Mouse (Mus musculus): ENCODE data around the gene E4f1.
"Not testable (repeated sequence)": the region's sequence is repeated elsewhere in the genome, so short reads cannot be mapped to it uniquely, and the experiment has no call there.

E4f1 gene

DNA sequence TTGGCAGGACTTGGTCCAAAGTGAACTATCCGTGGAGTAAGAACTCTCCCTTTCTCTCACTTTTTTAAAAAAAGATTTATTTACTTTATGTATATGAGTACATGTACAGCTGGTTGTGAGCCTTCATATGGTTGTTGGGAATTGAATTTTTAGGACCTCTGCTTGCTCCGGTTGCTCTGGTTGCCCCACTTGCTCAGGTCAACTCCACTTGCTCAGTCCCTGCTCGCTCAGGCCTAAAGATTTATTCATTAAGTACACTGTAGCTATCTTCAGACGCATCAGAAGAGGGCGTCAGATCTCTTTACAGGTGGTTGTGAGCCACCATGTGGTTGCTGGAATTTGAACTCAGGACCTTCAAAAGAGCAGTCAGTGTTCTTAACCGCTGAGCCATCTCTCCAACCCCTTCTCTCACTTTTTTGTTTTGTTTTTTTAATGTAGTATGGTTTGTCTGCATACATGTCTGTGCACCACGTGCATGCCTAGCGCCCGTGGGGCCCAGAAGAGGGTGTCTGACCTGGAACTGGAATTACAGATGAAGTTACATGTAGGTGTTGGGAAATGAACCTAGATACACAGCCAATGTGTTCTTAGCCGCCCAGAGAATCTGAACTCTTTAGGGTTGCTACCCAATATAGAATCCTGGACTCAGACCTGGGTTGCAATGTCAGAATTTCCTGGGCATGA is 14.4 kb downstream of the E4f1 start:
- not testable (repeated sequence) for DNase-seq

DNA sequence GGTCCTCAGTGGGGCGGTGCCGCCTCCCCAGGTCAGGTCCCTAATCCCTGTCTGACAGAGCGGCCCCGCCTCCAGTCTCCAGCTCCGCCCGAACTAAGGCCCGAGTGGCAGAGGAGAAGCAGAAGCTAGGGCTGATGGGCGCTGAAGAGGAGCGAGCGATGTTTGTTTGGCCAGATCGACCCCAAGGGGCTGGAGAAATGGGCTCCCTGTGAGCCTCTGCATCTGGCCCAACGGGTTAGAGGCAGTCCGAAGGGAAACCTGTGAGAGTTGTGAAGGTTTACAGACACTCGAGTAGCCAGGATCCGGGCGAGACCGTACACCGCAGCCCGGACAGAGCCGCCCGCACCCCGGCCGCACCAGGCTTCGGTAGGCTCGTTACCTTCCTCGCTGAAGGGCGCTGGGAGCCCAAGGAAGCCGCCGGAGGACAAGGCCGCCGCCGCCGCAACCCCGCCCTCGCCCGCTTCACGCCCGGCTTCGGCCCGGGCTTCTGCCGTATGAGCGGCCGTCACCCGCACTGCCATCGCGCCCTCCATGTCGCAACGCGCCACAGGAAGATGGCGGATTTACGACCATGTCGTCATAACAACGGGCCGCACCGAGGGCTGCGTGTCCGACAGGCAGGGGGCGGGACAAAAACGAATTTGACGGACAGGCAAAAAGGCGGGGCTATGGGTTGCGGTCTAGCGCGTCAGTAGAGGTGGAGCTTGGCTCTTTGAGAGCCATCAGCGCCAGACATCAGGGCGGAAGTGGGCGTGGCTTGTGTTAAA is 15.2 kb downstream of the E4f1 start:
- DNase-seq: peak; percentile 95

DNA sequence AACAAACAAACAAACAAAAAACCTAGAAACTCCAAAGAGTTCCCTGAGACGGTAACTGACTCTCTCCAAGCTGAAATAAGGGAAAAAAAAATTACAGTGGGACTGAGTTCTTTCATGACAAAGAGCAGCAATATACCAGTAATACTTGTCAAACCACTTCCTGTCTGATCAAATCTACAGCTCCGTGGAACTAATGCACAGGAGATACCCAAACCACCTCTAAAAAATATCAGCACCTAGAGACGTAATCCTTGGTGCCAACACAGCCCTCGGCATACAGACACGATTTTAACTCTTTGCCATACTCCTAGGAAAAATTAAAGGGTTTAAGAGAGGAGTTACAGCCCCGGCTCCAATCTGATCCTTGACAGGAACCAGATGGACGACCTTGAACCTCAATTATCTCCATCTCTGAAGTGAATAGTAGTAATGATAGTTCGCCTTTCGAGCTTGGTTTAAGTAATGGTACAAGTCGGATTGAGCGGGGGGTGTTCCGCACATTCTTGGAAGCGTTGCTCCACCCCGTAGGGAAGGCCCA is 15.8 kb downstream of the E4f1 start:
- DNase-seq: no peak

DNA sequence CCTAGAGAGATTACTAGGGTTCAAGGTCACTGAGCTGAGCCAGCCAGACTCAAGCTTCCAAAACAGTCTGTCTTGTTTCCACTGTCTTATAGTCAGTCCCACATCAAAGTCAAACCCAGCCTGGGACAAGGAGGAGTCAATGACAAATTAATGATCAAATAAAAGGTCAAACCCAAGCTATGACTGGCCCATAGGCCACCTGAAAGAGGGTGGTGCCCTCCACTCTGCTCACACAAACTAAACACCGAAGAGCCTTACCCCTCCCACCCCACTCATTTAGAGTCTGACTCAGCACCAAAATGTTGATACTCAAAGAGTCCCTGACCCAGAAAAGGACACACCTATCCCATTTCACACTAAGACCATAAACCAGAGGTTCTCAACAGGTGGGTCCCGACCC is 16.7 kb downstream of the E4f1 start:
- no peak for DNase-seq

DNA sequence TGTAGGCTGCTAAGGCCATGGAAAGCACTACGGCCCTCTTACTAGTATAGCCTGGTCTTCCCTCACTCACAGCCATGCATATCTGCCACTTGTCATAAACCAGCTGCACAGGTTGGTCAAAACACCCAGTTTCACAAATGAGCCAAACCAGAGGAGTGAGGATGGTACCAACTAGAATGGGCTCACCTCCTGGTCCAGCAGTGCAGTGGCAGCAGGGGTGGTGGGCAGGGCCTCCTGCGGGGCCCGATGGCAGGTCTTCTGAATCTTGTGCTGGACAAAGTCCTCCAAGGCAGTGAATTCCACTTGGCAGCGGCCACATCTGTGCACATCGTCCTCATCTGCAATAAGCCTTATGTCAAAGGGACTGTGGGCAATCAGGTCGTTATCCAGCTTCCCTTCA is 18.9 kb downstream of the E4f1 start:
- DNase-seq: no peak

DNA sequence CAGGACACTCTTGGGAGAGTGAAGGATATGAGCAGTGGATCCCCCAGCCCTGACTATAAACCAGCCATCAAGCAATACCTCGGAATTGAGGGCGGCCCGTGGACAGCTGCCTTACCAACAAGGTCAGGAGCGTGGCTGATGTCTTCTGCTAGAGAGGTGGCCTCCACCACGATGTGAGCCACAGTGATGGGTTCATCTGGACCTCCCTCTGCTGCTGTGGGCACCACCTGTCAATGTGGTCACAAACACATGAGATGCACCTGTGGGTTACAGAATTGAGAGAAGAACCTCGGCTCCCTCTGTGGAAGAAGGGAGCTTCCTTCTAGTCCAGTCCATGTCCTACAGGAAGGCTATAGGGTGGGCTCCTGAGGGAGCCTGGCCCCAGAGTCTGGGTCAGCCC is 20.6 kb downstream of the E4f1 start:
- DNase-seq: no peak

DNA sequence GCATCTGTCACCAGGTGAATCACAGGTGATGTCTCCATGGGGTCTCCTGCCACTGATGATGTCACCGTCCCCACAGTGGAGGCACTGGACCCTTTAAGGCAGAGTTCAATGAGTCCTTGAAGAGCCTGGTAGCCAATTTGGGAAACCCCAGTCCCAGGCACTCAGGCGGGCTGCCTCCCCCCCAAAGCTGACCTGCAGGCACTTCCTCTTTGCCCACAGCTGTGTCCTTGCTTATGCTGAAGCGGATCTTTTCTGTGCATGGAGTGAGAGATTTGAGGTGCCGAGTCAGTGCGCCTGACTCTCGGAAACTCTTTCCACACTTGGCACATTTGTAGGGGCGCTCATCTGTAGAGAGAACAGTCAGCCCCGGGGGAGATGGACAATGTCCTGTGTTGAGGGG is 23.5 kb downstream of the E4f1 start:
- DNase-seq: no peak

DNA sequence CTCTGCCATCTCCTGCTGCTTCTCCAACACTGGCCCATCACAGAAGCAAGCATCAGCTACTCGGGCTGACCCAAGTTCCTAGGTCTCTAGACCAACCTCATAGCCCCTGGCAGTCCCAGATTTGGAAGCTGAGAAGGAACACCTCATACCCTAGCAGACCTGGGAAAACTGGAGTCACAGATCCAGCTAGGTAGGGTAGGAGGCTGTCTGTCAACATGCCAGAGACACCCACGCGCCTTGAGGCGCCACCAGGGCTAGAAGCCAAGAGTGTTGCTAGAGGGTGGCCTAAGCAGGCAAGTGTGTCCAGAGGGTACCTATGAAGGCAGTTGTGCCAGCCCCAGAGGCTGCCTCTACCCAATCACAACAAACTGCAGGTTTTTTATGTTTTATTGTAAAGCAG is 26.7 kb downstream of the E4f1 start:
- no peak for DNase-seq

DNA sequence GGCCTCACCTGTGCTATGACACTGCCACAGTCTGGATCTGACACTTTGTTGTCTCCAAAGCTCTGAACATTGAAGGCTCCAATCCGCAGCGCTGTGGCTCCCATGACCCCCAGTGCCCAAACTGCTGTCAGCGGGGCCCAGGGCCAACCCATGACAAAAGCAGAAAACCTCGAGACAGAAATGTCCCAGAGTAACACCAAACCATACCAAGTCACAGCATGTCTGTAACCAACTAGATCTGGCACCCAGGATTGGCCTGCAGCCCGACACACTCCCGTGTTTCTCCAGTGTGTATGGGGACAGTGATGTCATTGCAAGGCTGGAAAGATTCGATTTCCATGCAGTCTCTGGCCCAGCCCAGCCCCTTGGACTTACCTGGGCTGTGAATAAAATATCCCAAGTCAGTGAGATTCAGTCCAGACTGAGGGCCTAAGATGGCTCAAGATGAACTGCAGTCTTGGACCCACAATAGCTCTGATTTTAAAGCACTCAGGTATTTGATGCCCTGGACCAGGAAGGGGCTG is 27.4 kb downstream of the E4f1 start, which contains the start of gene Dnase1l2:
TSS of gene Dnase1l2 (minus strand) at position 474 of the 524 bp plus-strand sequence.
- no peak for DNase-seq

DNA sequence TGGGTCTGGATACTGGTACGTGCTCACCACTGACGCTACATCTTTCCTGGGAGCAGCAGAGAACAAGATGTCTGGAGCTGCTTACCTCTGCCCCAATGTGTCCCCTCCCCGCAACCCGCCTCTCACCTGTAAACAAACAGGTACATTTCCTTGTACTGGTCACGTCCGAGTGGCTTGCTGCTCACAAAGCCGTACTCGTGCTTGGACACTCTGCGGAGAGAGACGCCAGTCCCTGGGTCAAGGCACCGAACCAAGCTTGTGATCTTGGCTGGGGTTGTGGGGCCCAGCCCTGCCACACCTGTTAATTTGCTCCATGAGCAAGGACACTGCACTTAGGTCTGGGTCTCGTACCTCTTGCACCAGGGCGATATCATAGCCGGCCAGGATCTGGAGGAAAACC is 28.0 kb downstream of the E4f1 start:
- DNase-seq: no peak

DNA sequence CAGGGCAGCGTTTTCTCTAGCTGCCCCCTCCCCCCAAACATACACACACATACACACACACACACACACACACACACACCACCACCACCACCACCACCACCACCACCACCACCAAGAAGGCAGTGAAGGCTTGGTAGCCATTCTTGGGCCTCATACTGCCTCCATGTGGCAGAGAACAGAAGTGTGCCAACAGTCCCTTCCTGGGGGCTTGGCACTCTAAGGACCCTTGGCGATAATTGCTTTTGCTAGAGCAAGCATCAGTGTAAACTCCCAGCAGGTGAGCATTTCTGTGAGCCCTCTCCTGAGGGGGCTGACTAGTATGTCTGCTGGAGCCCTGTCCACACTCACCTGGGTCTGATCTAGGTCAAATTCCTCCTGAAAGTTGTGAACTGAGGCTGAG is 29.0 kb downstream of the E4f1 start:
- no peak for DNase-seq

DNA sequence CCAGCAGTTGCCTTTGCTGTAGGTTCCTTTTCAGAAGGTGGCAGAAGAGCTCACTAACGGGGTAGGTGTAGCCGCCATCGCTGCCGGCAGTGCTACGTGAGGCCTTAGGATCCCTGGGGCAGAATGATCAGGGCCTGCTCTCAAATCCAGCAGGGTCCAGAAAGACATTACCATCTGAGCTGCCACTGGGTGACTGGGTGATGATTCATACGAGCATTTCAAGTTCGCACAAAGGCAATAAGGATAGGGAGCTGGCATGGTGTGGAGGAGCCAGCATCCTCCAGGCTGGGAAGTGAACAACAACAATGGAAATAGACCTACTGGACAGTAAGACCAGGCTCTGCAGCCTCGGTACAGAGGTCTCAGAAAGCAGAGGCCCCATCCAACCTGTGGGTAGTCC is 29.7 kb downstream of the E4f1 start:
- no peak for DNase-seq

DNA sequence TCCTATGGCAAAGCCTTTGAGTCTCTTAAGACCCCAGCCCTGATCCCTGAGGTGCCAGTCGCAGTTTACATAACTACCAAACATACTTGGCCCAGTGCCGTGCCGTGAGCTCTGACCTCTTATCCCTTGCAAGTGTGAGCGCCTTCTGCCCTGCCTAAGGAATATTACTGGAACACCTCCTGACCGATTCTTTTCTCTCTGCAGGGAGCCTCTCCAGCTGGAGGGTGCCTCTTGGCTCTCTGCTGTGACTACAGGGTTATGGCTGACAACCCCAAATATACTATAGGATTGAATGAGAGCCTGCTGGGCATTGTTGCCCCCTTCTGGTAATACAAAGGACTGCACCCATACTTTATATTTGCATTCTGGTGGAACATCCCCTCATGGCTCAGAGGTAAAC is 33.1 kb downstream of the E4f1 start:
- no peak for DNase-seq

DNA sequence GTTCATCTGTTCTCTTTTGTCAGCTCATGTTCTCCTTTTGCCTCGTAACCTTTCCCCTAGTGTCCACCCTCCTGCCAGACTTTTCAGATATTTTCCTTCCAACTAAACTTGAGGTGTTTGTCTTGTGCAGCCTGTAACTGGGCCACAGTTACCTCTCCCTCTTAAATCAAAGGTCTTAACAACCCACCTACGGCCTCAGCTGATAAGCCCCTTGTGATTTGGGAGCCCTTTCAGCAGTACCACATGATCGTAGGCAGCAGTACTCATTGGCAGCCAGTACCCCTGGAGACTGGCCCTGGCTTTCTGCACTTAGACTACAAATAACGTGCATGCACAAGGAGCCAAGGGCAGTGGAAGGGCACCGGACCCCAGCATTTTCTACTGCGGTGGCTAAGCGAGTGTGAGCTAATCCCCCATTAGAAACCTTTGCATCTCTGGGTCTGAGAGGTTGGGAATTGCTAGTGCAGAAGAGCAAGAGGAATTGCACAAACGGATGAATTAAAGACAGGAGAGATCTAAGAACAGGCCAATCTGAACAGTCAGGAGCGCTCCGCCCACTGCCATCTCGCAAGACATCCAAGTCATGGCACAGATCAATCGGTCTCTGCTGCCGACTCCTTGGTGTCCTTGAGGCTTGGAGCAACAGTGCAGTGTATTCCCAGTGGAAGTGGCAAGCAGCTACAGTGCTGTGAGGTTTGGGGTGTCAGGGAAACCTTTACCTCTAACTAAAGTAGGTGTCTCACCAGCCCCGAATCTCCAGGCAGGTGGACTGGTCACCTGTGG is 40.7 kb downstream of the E4f1 start:
- DNase-seq: no peak

DNA sequence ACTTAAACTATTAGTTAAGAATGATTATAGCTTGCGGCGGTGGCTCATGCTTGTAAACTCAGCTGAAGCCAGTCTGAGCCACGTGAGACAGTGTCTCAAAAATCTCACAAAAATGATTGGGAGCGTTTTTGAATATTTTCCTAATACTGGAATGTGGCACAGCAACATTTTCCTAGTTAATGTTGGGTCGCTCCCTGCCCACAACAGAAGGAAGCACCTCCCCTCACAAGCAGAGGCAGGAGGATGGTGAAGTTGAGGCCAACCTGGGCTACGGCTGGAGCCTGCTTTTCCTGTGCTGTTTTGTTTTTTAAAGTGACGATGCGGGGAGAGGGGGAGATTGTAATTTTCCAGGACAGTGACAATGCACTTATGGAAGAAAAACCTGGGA is 42.9 kb downstream of the E4f1 start:
- DNase-seq: no peak

DNA sequence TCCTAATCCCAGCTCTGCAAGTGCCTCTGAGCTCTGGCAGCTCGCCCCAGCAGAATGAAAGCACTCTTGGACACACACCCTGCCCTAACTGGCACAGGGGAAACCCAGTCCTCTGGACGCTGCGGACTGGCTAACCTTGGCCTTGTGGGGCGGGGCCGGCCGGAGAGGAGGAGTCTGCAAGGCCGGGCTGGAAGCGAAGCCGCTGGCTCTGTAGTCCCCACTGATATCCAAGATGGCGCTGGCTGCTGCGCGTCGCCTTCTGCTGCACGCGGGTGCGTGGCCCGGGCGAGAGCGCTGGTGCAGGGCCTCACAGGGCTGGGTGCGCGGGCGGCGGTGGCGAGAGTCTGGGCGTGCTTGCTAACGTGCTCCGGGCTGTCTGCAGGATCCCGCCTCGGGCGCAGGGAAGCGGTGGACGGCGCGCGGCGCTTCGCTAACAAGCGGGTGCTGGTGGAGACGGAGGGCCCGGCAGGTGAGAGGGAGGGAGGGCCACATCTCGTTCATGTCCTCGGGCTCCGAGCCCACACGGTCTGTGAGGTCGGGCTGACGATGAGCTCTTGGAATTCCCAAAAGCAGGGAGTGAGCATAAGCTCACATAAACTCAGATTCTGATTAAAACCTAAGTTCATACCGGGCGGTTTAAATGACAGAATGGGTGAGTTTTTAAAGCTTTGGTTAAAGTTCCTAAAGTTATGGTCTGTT is 43.5 kb downstream of the E4f1 start, which contains the start of gene Eci1:
TSS of gene Eci1 (plus strand) at position 171 of the 699 bp plus-strand sequence.
- peak; percentile 80 for DNase-seq

DNA sequence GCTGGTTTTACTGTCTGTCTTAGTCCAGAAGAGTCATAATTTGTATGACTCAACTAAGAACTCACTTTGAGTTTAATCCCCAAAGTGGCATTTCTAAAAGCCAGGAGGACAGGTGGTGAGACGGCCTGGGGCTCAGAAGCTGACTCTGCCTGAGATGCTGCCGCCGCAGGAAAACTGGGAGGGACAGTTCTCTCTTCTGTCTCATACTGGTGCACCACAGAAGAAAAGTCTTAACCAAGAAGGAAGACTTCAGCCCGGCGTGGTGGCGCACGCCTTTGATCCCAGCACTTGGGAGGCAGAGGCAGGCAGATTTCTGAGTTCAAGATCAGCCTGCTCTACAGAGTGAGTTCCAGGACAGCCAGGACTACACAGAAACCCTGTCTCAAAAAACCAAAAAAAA is 44.2 kb downstream of the E4f1 start:
- DNase-seq: no peak

DNA sequence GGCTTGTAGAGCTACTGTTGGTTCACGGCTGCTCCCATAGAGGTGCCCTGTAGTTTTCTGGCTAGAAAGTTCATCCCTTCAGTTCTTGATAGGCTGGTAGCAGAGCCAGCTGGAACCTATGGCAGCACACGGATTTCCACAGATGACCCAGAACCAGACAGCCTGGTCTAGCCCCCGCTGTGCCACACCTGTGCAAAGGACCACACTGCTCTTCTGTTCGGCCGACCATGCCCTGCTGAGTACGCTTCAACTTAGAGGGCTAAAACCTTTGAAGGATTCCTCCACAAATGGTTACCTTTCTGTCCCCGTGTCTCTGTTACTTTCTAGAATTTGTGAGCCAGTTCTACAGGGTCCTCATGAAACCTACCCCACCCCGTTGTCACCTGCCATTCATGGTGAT is 44.8 kb downstream of the E4f1 start:
- DNase-seq: not testable (repeated sequence)

DNA sequence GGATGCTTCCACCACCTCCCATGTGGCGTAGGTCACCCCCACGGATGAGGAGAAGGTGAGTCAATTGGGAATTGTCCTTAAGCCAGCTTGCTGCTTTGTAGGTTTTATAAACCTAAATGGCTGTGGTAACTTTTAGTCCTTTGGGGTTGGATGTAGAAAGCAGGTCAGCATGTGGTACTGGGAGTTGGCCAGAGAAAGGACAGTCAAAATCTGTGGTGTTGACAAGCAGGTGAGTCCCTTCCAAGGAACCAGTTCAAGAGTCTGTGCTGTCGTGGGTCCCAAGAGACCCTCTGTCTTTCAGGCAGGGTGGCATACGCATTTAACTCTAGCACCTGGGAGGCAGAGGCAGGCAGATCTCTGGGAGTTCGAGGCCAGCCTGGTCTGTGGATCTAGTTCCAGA is 45.6 kb downstream of the E4f1 start:
- no peak for DNase-seq

DNA sequence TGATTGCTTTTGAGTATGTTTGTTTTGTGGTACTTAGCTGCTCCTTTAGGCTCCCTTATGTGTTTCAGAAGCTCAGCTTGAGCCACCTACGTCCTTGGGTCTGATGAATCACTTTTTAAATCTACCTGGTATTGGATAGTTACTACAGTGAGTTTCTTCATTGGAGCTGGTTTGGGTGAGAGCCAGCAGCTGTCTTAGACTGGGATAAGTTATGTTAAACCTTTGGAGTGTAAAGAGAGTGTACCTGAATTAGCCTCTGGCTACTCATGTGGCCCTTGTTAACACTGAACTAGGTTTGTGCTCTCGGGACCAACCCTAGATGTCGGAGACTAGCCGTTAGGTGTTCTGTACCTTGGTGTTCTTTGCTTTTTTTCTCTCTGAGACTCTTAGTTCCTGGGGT is 47.0 kb downstream of the E4f1 start:
- DNase-seq: no peak

DNA sequence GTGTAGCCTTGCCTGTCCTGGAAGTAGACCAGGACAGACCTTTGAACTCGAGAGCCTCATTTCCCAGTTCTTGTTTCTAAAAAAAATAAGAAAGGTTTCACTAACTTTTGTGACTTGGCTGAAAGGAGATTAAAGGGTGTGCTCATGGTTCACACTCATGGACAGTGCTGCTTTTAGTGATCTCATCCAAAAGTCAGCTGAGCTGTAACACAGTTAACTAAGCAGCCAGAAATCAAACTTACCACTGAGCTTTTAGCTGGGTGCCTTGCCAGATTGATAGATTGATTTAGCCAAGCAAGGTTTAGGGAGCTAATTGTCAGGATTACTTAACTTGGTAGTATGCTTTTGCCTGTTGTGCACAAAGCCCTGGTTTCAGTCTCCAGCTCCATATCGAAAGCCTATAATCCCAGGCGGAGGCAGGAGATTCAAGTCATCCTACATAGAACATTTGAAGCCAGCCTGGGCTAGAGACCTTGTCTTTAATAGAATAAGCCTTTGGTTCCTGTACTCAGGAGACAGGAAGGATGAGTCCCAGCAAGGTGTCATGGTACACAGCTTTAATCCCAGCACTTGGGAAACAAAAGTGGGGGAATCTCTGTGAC is 54.0 kb downstream of the E4f1 start:
- DNase-seq: no peak

DNA sequence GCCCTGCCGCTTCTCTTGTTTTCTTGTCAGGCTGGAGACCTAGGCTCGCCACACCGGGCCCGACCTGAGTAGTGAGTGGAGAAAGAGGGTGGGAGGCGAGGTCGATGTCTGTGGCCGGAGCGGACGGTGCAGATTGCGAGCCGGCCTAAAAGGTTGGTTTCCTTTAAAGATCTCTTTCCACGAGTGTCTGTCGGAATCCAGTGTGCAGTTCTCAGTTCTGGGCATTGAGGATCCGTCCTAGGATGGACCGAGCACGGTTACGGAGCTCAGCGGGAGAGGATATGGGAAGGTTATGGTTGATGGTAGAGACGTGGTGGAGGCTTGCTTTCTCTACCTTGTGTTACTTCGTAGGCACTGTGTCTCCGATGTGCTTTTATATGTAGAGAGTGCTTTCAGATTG is 55.1 kb downstream of the E4f1 start:
- DNase-seq: no peak
